Mouse (Mus musculus) central nervous system, embryonic 18 days (tissue): ENCODE results near the gene Susd4. TPM values are rescaled to one million over a fixed set of nuclear protein-coding genes. Genes with fewer than 3 reads are reported as not detected.

Source experiments
- polyA plus RNA-seq: library from polyadenylated mRNA; depleted of rRNA; stranded (reverse); fragments of >200 nt; gene quantifications from 2 replicates; pipeline ENCODE4 v1.2.3, GENCODE M21; 2012; rRNA removed

The Susd4 gene
- 57.0 and 57.6 TPM in 2 replicates for polyA plus RNA-seq

GRCm38 (mm10) chr1:182763716-182764461, at the start of gene Susd4:
TSS of gene Susd4 (plus strand) at chr1:182763860.

GRCm38 (mm10) chr1:182749080-182749479, 14.6 kb upstream of the Susd4 start, which contains the start of gene Ccdc185:
TSS of gene Ccdc185 (minus strand) at chr1:182749180.

Other genes with a start within 250 kb of the Susd4 start
- gene Capn2, start 246.3 kb upstream of the Susd4 start, polyA plus RNA-seq, result 55.7 and 57.5 TPM in 2 replicates
- 0.08 and 0.09 TPM in 2 replicates for gene Capn8, start 198.9 kb upstream of the Susd4 start, polyA plus RNA-seq
- not detected in 2 replicates for gene Ccdc185, start 14.7 kb upstream of the Susd4 start, polyA plus RNA-seq
- gene Tlr5, start 190.9 kb downstream of the Susd4 start, polyA plus RNA-seq, result 0.49 and 0.56 TPM in 2 replicates